Mouse (Mus musculus) megakaryocyte-erythroid progenitor cell, adult 5-6 weeks (primary cell): Measurements from ENCODE around the gene Sema3f. TPM values are rescaled to one million over a fixed set of nuclear protein-coding genes. Genes with fewer than 3 reads are reported as not detected.
A peak's percentile ranks its signal among the peaks of the same experiment; 100 is the strongest.

Experiments used
- ATAC-seq: replicated peaks from 2 replicates; pipeline ENCODE4 v1.8.0; 2016; ENCODE audit warnings: mild to moderate bottlenecking, inconsistent platforms; ENCODE audit not compliant: severe bottlenecking, poor library complexity, low FRiP score, low TSS enrichment
- total RNA-seq, 2 experiments: library from RNA; stranded (forward) in 1 of 2; stranded (reverse) in 1 of 2; fragments of 200-1000, 215-1000 nt in 1 of 2; fragments of >200 nt in 1 of 2; fragmentation: Nextera tagmentation in 1 of 2; gene quantifications; 2 replicates each; pipeline ENCODE4 v1.2.3; 2014 to 2017

Sema3f gene
- total RNA-seq, 2 experiments from 2014 or later = 0.94 TPM; not detected in 1

DNA sequence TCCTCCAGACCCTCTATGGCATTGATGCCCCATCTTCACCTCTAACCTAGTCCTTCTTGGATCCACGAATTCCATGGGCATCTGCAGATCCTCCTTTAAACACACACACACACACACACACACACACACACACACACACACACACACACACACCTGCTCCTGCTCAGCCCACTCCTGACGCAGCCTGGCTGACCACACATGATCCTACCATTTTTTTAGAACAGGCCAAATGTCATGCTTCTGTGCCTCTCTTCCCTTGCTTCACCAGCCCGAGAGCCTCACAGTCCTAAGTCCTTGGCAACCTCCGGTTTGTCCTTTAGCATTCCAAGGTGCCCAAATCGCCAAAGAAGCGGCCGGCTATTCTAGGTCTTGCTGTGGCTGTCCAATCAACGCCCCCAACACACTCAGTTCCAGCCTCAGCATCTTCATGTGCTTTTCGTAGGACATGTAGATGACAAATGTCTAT is 40.8 kb downstream of the Sema3f start, which contains the start of gene Slc38a3:
Slc38a3 (minus strand) TSS at position 51 of the 466 bp plus-strand sequence.
- no peak for ATAC-seq

DNA sequence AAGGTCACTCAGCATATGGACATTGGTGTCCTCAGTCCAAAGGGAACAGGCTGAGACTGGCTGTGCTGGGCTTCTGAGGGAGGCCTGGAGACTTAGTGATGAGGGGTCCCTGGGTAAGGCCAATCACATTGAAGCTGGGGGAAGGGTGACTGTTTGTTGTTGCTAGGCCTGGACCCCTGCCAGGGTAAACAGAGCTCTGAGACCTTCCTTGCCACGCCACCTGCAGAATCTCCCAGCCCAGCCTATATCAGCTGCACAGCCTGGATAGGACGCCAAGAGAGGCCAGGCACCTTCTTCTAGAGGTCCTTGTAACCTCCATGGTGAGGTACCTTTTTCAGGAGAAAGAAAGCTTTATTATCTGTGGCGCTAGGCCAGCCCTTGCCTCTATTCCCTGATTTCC is 41.4 kb downstream of the Sema3f start:
- ATAC-seq = no peak

- no peak for ATAC-seq
Observed at GRCm38 (mm10) chr9:107668011-107668410, 42.3 kb downstream of the Sema3f start.

- no peak for ATAC-seq
Observed at GRCm38 (mm10) chr9:107667219-107667618, 43.1 kb downstream of the Sema3f start.

DNA sequence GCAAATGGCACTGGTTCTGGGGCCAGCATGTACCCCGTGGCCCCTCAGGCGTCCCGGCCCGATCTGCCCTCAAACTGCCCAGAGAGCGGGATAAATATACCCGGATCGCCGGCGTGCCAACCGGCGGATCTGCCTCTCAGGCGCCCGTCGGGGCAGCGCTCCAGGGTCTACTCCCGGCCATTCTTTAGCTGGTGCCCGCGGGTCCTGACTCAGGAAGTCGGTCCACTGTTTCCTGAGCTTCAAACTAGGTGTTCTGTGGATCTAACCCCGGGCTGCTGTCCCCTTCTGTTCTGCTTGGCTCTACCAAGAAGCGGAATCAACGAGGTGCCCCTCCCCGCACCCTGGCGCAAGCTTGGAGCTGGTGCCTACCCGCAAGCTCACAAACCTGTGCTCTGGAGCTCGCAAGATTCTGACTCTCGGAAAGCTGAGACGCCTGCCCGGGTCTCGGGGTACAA is 43.5 kb downstream of the Sema3f start:
- ATAC-seq = no peak

DNA sequence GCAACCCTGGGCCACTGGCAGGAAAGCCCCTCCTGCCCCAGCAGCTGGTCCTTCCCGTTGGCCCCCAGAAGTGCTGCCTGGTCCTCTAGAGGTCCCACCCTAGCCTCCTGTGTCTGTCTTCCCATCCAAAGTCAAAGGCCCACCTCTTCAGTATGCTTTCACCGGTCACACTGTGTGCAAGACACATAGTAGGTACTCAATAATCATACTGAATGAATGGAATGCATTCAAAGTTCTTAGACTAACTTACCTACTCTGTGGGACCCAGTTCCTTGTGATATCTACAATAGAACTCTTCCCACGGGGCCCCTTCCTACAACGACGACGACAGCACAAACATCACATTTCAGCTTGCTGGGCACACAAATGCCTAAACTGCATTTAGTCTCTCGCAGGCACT is 45.0 kb downstream of the Sema3f start:
- no peak for ATAC-seq

DNA sequence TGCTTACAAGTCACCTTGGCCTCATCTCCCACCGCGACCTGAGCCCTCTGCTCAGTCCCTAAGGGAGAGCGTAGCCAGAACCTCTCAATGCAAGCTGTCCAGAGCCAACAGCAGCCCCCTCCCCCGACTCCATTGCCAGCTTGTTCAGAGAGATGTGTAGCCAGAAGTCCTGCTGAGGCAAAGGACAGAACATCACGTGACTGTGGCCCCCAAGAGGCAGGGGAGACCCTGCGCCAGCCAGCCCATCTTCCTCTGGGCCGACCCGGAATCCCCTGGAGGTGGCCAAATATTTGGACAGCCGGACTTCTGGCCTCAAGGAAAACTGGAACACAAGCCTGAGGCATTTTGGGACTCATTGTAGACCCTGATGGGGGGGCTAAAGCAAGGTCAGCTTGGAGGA is 46.8 kb downstream of the Sema3f start:
- no peak for ATAC-seq

DNA sequence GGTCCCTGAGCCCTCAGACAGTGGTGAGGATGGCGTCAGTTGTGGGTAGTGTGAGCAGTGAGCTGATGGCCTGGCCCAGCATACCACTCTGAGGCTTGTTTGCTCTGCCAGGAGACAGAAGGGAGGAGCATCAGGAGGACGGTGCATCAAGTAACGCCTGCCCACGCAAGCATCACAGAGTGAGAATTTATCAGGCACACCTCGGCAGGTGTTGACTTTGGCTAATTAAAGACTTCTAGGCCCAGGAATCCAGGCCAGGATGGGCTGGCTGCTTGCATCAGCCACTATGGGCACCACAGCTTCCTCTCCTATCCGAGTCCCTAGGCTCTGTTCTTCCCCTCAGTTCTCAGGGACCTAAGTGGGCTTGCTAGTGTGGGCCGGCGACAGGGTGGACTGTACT is 47.9 kb downstream of the Sema3f start:
- ATAC-seq = no peak

- no peak for ATAC-seq
Observed at GRCm38 (mm10) chr9:107660777-107661176, 49.5 kb downstream of the Sema3f start.

DNA sequence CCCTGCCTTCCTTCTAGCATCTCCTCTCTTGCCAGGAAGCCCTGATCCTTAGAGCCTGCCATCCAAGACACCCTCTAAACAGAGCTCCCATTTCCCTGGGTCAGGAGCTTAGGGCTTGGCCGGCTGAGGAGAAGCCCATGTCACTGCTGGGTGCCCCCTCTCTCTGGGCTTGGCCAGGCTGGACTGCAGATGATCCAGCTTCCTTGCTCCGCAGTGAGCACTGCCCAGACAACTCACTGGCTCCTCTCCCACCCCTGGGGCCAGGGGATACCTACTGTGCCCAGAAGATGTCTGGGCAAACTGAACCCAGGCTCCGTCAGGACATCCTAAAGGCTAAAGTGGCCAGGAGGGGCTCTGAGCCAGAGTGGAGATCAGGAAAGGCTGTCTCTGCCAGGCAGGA is 50.3 kb downstream of the Sema3f start:
- ATAC-seq = no peak

GRCm38 (mm10) chr9:107659551-107659950 is 50.7 kb downstream of the Sema3f start:
- ATAC-seq = no peak

GRCm38 (mm10) chr9:107658096-107658495 is 52.2 kb downstream of the Sema3f start:
- no peak for ATAC-seq

DNA sequence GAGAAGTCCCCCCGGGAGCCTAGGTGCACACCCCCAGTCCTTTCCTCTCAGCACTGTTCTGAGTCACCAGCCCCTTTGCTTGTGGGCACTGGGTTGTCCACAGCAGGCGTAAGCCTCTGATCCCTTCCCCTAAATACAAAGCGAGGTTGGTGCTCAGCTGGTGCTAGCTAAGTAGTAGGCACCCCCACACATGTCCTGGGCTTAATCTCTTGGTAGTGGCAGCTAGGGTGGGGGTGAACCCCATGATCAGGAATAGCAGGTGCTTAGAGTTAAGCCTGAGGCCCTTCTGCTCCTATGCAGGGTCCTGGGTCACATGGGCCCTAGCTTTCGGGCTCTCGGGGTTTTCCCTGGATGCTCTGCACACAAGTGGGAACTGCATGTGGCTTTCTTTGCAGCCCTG is 53.1 kb downstream of the Sema3f start:
- no peak for ATAC-seq

DNA sequence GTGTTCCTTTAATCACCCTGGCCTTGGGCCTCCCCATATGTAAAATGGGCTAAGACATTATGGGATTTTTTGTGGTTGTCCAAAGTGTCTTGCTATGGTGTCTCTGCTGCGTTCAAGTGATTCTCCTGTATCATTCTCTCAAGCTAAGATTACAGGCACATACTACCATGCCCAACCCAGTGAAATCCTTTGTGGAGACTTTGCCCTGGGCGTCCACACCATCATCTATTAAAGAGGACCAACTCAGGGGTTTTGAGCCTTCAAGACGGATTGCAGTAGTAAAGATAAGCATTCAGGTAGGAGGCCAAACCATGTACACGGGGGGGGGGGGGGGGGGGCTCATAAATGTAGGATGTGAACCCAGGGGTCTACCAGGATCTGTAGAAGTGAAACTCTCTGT is 55.7 kb downstream of the Sema3f start:
- no peak for ATAC-seq

GRCm38 (mm10) chr9:107653474-107653873 is 56.8 kb downstream of the Sema3f start:
- ATAC-seq = no peak

DNA sequence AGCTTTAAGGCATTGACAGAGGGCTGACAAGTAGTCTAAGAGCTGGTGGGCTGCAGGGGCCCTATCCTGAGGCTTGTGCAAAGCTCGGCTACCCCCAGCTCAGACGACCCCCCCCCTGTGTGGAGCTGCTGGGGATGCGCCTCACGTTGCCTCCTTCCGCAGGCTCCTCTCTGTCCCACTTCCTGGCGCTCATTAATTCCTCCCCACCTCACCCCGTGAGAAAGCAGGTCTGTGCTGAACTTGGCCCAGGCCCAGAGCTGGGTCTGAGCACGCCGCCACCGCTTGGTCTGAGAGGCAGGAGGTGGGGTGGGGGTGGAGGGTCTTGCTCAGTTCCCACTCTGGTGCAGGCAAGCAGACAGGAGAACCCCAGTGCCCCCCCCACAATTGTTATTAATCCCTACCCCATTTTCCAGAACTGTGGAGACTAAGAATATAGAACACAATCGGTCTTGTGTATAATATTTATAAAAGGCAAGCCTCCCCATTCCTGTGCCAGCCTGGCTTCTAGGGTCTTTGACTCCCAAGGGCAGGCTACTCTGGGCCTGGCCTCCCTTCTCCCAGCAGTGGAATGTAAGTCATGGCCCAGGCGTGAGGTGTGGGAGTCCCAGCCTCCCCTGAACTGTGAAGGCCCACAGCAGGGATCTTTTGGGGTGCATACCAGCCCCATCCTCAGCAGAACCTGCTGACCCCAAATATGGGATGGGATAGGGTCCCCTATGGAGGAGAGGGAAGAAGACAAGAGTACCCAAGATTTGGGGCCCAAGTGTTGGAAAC is 59.4 kb downstream of the Sema3f start:
- ATAC-seq = no peak

- ATAC-seq = no peak
Observed at GRCm38 (mm10) chr9:107650225-107650624, 60.0 kb downstream of the Sema3f start.

- no peak for ATAC-seq
Observed at GRCm38 (mm10) chr9:107648767-107649166, 61.5 kb downstream of the Sema3f start.

GRCm38 (mm10) chr9:107646975-107647374 is 63.3 kb downstream of the Sema3f start:
- no peak for ATAC-seq

DNA sequence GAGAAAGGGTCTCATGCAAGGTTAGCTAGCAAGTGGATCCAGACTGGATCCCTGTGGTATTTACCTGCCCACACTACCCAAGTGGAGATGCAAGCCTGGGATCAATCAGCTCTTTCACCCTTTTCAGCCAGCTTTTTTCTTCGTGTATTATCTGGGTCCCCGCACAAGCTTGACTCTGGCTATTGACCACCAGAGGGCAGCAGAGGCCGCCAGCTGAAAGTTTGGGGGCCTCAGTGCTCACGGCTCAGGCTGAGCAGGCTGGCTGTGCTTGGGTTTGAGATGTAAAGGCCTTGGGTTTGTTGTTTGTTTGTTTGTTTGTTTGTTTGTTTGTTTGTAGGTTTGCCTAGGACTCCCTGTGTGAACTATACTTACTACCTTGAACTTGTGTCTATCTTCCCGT is 64.7 kb downstream of the Sema3f start:
- peak; percentile 55 for ATAC-seq

GRCm38 (mm10) chr9:107645153-107645510 is 65.1 kb downstream of the Sema3f start:
- no peak for ATAC-seq
